Mouse (Mus musculus): Measurements from ENCODE around the gene Snx3.

Gene Snx3

DNA sequence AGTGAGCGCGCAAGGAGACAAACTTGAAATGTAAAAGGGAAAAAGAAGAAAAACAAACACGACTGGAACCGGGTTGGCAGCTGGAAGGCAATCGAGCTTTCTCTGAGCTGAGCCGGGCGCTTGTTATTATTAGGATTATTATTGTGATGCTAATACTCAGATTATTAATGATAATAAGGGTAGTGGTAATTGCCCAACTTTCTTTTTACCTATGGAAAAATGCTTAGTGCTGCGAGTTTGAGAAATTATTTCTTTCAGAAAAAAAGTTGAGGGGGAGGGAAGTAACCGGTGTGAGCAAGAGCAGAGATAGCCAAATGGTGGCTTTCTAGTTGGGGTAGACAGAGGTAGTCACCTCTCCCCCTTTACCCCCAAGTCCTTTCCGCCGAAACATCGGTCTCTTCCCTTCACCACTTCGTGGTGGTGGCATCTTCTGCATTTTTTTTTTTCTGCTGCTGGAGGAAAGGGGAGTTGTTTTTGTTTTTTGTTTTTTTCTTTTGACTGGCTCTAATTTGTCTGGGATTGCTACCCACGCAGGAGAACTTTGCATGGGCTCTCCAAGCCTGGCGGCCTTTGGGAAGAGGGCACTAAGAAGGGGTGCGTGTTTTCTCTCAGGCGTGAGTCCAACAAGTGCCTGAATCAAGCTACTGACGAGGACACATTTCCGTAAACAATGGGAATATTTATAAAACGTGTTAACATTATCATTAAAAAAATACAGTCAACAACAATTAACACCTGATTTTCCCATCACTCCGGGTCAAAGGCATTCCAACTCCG is 77.1 kb downstream of the Snx3 start:
- no peak for DNase-seq (ENCODE audit: low read depth, low spot score)

DNA sequence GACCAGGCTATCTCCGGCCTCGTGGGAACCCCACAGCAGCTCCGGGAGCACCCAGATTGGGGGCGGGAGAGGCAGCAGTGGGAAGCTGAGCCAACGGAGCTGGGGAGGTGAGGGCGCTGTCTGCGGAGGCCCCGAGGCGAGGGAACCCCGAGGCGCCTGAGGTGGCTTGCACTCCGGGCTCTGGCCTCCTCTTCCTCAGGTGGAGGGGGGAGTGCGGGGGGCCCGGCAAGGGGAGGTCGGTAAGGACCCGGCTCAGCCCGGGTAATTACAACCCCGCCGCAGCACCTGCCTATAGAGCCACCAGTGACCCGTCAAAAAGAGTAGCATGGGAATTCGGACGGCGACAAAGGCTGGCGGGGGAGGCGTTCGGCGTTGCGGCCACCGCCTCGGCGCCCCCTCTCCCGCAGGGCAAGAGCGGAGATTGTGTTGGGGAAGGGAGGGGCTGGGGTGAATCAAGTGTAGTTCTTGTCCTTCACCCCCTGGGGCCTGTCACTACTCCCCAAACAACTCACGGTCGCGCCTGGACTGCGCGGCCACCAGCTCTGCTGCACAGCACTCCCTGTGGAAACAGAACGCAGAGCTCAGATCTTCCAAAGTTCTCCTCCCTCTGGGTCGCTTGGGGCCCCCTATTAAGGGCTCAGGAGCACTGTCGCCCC is 77.8 kb downstream of the Snx3 start:
- no peak for DNase-seq (ENCODE audit: low read depth, low spot score)

- DNase-seq (ENCODE audit: low read depth, low spot score) = no peak
Observed at GRCm38 (mm10) chr10:42580131-42580950, 78.5 kb downstream of the Snx3 start.

GRCm38 (mm10) chr10:42580951-42581277 is 79.1 kb downstream of the Snx3 start:
- DNase-seq (ENCODE audit: low read depth, low spot score) = no peak

DNA sequence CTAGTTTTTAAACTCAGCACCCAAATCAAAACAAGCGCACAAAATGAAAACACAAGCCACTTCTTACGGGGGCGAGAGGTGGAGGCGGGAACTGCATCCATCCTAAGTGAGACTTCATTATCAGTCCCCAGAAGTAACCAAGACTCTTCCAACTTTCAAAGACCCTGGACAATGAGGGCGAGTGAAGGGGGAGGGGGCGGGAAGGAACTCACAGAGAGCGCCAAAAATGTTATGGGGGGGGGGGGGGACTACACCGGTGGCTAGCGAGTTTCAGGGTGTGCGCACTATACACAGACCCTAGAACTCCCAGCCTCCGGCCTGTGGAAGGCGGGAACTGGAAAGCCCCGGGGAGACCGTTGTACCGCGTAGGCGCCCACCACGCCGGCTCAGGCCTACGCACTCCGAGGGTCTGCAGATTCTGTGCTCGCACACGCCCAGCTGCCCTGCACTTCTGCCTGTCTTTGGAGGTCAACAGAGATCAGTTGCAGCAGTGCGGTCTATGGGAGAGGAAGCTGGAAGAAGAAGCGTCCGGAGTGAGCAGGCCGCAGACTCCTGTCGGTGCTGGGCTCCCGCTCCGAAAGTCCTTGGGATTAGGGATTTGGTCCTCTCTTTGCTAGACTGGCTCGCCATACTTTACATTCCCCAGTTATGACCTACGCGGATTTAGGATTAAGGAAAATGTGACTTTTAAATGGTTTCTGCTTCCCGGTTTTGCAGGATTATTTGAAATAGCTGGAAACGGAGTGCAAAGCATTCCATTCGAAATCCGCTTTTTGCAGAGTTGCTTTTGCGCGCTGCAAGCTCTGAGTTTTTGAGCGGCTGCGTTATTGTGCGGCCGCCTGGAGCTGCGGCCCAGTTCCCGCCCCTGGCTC is 80.1 kb downstream of the Snx3 start:
- no peak for DNase-seq (ENCODE audit: low read depth, low spot score)

- no peak for DNase-seq (ENCODE audit: low read depth, low spot score)
Observed at GRCm38 (mm10) chr10:42582566-42583110, 80.8 kb downstream of the Snx3 start.

GRCm38 (mm10) chr10:42583157-42583872 is 81.5 kb downstream of the Snx3 start, which contains the start of the genes Nr2e1 and Ostm1:
Nr2e1 (minus strand) TSS chr10:42583632.
Ostm1 (plus strand) TSS chr10:42583822.
- DNase-seq (ENCODE audit: low read depth, low spot score) = no peak

- no peak for DNase-seq (ENCODE audit: low read depth, low spot score)
Observed at GRCm38 (mm10) chr10:42583902-42584435, 82.1 kb downstream of the Snx3 start.

DNA sequence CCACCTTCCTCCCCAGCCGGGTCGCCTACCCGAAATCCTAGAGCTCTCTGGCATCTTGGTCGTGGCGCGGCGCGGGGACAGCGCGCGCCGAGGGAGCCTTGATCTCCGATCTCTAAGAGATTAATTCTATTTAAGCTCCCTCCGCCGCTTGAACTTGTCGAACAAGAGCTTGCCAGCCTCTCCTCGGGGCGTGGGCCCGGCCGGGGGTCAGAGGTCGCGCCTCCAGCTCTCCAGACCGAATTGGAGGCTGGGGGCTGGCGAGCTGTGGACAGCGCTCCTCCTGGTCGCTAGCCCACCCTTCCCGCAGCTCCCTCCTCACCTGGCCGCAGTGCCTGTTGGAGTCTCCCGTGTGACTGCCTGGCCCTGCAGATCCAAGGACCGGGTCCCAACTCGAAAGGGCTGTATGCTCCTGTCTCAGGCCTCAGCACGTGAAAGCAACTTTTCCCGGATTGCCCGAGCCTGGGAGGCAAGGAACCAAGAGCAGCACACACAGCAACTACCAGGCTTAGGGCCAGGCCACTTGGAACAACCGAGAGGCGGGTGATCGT is 82.7 kb downstream of the Snx3 start:
- no peak for DNase-seq (ENCODE audit: low read depth, low spot score)
